26 mouse cellular contexts compared by ENCODE assay signal in the genomic region with DNA sequence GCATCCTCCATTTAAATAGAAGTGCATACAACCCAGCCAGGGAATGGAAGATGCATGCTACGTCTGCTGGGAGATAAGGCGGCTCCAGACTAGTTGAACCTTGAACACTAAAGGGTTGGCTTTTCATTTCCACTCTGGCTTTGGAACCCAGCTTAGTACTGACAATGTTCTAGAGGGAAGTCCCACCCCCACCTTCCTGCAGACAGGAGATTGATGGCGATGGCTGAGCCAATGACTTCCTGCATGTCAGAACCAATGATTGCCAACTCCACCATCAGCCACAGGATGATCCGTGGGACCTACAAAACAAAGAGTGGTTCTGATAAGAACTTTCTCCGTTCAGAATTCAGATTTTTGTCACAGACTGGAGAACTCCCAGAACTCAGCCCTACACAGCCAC. TPM values are rescaled to one million over a fixed set of nuclear protein-coding genes. Genes with fewer than 3 reads are reported as not detected.
DNase-seq lines count a peak whose midpoint lies in the region; ATAC-seq lines count a peak whose summit lies in the region.
"Had no signal": no experiment of that assay in that cellular context is flagged by ENCODE, and none has a peak within 500 bp of the region (broad histone marks: within the 10 kb centered on the region; RNA-seq: fewer than 3 reads in every experiment).

No protein-coding gene starts in this region.

- peak; percentile 42 for DNase-seq in kidney, postnatal 14 days
- peak; percentile 71 for DNase-seq in ES-CJ7 (ENCODE audit: low read depth, low spot score)
- DNase-seq in ovary, adult 18-20 months (ENCODE audit: low spot score), result no peak
- DNase-seq in thymus, postnatal 14 days, result no peak
- DNase-seq: adrenal gland, postnatal 10 days; cerebellum, adult 11-12 months; cerebellum, postnatal 14 days; gastrocnemius, postnatal 25 days; heart, adult 2 months; lung, embryonic 14.5 days; retina, postnatal 1 day; right cerebral cortex, postnatal 4 days; thymus, adult 2 months had no signal

- H3K4me2 ChIP-seq in kidney, embryonic 15.5 days, result no peak overlapping the region
- H3K4me2 ChIP-seq in intestine, embryonic 15.5 days (replicated peaks), result no peak overlapping the region
- H3K4me2 ChIP-seq: embryonic facial prominence, embryonic 15.5 days; lung, embryonic 14.5 days had no signal

- no peak overlapping the region for H3K9ac ChIP-seq in kidney, embryonic 15.5 days
- no peak overlapping the region for H3K9ac ChIP-seq in intestine, embryonic 15.5 days
- H3K9ac ChIP-seq: embryonic facial prominence, embryonic 15.5 days; lung, embryonic 14.5 days had no signal

- peaks cover 34% of the 10 kb centered on the region for H3K4me1 ChIP-seq in kidney, embryonic 15.5 days
- no peaks in the 10 kb centered on the region for H3K4me1 ChIP-seq in intestine, embryonic 15.5 days (replicated peaks)
- H3K4me1 ChIP-seq: midbrain, embryonic 10.5 days had no signal

- H3K27ac ChIP-seq in kidney, embryonic 15.5 days, result no peak overlapping the region
- H3K27ac ChIP-seq in intestine, embryonic 15.5 days, result 0 out of 2 replicates have a peak overlapping the region, but pooled peaks have one; percentile 36
- H3K27ac ChIP-seq: embryonic facial prominence, embryonic 15.5 days; heart, adult 2 months; hindbrain, postnatal 0 days; macrophage; midbrain, embryonic 10.5 days had no signal

- no peaks in the 10 kb centered on the region for H3K9me3 ChIP-seq in kidney, embryonic 15.5 days (replicated peaks)
- H3K9me3 ChIP-seq in intestine, embryonic 15.5 days, result no peaks in the 10 kb centered on the region
- H3K9me3 ChIP-seq: embryonic facial prominence, embryonic 15.5 days; midbrain, embryonic 10.5 days had no signal

- no peak for ATAC-seq in kidney, embryonic 15.5 days (replicated peaks; ENCODE audit: low FRiP score)
- ATAC-seq in CD4-positive, CD25-positive, alpha-beta regulatory T cell, adult 4 months, result peak; percentile 58
- no peak for ATAC-seq in intestine, embryonic 15.5 days
- ATAC-seq: forebrain, embryonic 16.5 days; hindbrain, postnatal 0 days had no signal

- no peak overlapping the region for H3K4me3 ChIP-seq in kidney, embryonic 15.5 days (replicated peaks)
- no peak overlapping the region for H3K4me3 ChIP-seq in intestine, embryonic 15.5 days (replicated peaks)
- H3K4me3 ChIP-seq: embryonic facial prominence, embryonic 15.5 days; heart, adult 2 months; midbrain, embryonic 10.5 days had no signal

- 68% methylated on average over 5 of the region's 5 CpGs for WGBS in kidney, embryonic 15.5 days
- 72% methylated on average over 5 of the region's 5 CpGs for WGBS in intestine, embryonic 15.5 days

- H3K36me3 ChIP-seq in kidney, embryonic 15.5 days, result peaks cover 89% of the 10 kb centered on the region
- peaks cover 30% of the 10 kb centered on the region for H3K36me3 ChIP-seq in intestine, embryonic 15.5 days

- no peaks in the 10 kb centered on the region for H3K27me3 ChIP-seq in kidney, embryonic 15.5 days
- H3K27me3 ChIP-seq in intestine, embryonic 15.5 days (replicated peaks), result no peaks in the 10 kb centered on the region
- H3K27me3 ChIP-seq: embryonic facial prominence, embryonic 15.5 days had no signal

RNA-seq across cellular contexts. Expression of a gene that starts 15.9 kb away (rescaled TPM):
- polyA plus RNA-seq in kidney, embryonic 15.5 days (2015; fragmentation: Nextera tagmentation; extraction: Ambion mirVana), result 0.15 and 0.25 TPM in 2 replicates
- not detected for polyA plus RNA-seq in CD4-positive, CD25-positive, alpha-beta regulatory T cell, adult 4 months (2017; shearing (Covaris generic))
- 0.13 and 0.19 TPM in 2 replicates for polyA plus RNA-seq in intestine, embryonic 15.5 days (2015; fragmentation: Nextera tagmentation; extraction: Ambion mirVana)
- polyA plus RNA-seq: heart, adult 2 months; heart, embryonic 16.5 days; lung, embryonic 14.5 days; macrophage; urinary bladder, adult 2 months had no signal

RNA-seq across cellular contexts. Expression of a gene that starts 18.8 kb away (rescaled TPM):
- polyA plus RNA-seq in kidney, embryonic 15.5 days (2015; fragmentation: Nextera tagmentation; extraction: Ambion mirVana), result 26.8 and 28.2 TPM in 2 replicates
- polyA plus RNA-seq in CD4-positive, CD25-positive, alpha-beta regulatory T cell, adult 4 months (2017; shearing (Covaris generic)), result 10 to 100 TPM; 31.4 to 39.1 TPM
- 29.8 and 29.9 TPM in 2 replicates for polyA plus RNA-seq in intestine, embryonic 15.5 days (2015; fragmentation: Nextera tagmentation; extraction: Ambion mirVana)

RNA-seq across cellular contexts. Expression of a gene that starts 41.7 kb away (rescaled TPM):
- polyA plus RNA-seq in kidney, embryonic 15.5 days (2015; fragmentation: Nextera tagmentation; extraction: Ambion mirVana), result 0.64 and 1.7 TPM in 2 replicates
- polyA plus RNA-seq in CD4-positive, CD25-positive, alpha-beta regulatory T cell, adult 4 months (2017; shearing (Covaris generic)), result not detected
- 0.40 TPM in 1 of 2 replicates, not detected in the other for polyA plus RNA-seq in intestine, embryonic 15.5 days (2015; fragmentation: Nextera tagmentation; extraction: Ambion mirVana)
- polyA plus RNA-seq: C2C12; embryonic facial prominence, embryonic 15.5 days; forebrain, embryonic 16.5 days; heart, adult 2 months; heart, embryonic 16.5 days; hindbrain, postnatal 0 days; limb, embryonic 14.5 days; lung, embryonic 14.5 days; macrophage; midbrain, embryonic 10.5 days; stomach, embryonic 16.5 days; thymus, adult 2 months; urinary bladder, adult 2 months had no signal

RNA-seq across cellular contexts. Expression of a gene that starts 53.1 kb away (rescaled TPM):
- 0.26 TPM in 1 of 2 replicates, not detected in the other for polyA plus RNA-seq in kidney, embryonic 15.5 days (2015; fragmentation: Nextera tagmentation; extraction: Ambion mirVana)
- not detected for polyA plus RNA-seq in CD4-positive, CD25-positive, alpha-beta regulatory T cell, adult 4 months (2017; shearing (Covaris generic))
- polyA plus RNA-seq in intestine, embryonic 15.5 days (2015; fragmentation: Nextera tagmentation; extraction: Ambion mirVana), result not detected in 2 replicates
- polyA plus RNA-seq: C2C12; embryonic facial prominence, embryonic 15.5 days; forebrain, embryonic 16.5 days; heart, adult 2 months; heart, embryonic 16.5 days; hindbrain, postnatal 0 days; lung, embryonic 14.5 days; macrophage; midbrain, embryonic 10.5 days; stomach, embryonic 16.5 days; thymus, adult 2 months; urinary bladder, adult 2 months had no signal

RNA-seq across cellular contexts. Expression of a gene that starts 53.1 kb away (rescaled TPM):
- polyA plus RNA-seq in kidney, embryonic 15.5 days (2015; fragmentation: Nextera tagmentation; extraction: Ambion mirVana), result 0.94 and 1.5 TPM in 2 replicates
- not detected for polyA plus RNA-seq in CD4-positive, CD25-positive, alpha-beta regulatory T cell, adult 4 months (2017; shearing (Covaris generic))
- polyA plus RNA-seq in intestine, embryonic 15.5 days (2015; fragmentation: Nextera tagmentation; extraction: Ambion mirVana), result 0.14 and 0.15 TPM in 2 replicates
- polyA plus RNA-seq: C2C12; embryonic facial prominence, embryonic 15.5 days; forebrain, embryonic 16.5 days; heart, adult 2 months; heart, embryonic 16.5 days; hindbrain, postnatal 0 days; limb, embryonic 14.5 days; lung, embryonic 14.5 days; macrophage; midbrain, embryonic 10.5 days; thymus, adult 2 months; urinary bladder, adult 2 months had no signal

Comparison
In these comparisons a context has a peak if more than half of its experiments do, and no peak if none do; other contexts are left out.
1. DNase-seq: peak in kidney, postnatal 14 days (single experiment) and ES-CJ7 (single experiment); none in ovary, adult 18-20 months (single experiment) and thymus, postnatal 14 days (single experiment).